Mouse (Mus musculus): ENCODE measurements around the gene Ccdc180. TPM values are rescaled to one million over a fixed set of nuclear protein-coding genes. Genes with fewer than 3 reads are reported as not detected.

The Ccdc180 gene
- total RNA-seq, 2 experiments from 2014 or later, result 0.09 TPM; not detected in 1

DNA sequence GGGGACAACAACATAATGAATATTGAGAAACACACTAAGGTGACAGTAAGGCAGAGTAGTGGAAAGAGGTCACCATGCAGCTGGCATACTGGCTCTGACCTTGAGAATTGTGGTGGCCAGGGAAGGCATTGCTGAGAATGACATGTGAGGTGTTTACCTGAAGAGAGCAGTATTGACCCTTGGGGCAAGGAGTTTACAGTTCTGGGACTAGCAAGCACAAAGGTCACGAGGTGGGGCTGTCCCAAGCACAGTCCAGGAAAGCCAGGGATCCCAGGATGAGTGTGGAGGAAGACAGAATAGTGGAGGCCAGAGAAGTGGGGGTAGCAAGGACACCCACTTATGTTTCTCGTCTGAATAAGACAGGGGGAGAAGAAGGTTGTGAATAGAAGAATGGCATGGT lies 89.8 kb downstream of the Ccdc180 start:
- no peak for DNase-seq (ENCODE audit: extremely low spot score in 1 of 2, low spot score in 2 of 2)
- no peak for TF ChIP-seq CTCF (IDR thresholded peaks at IDR 0.05)
- no peak overlapping the region for H3K4me3 ChIP-seq
- H3K27ac ChIP-seq, result no peak overlapping the region
- intact Hi-C loops (cut with DNase I), result no loop called here

DNA sequence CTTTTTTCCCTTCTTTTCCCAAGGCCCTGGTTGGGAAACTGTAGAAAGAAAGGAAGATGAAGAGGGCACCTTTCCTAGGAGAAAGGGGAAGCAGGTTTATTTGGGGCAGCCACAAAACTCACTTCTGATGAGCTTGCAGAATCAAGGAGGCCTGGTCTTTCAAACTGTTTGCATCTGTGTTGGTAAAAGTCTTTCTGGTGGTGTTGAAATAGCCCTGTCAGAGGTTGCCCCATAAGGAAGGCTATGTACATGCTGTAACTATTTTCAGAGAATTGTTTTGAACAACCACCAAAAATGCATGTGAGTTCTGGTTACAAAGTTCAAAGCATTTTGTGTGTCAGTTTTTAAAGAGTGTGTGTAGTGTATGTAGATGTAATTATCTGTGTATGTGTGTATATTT lies 91.0 kb downstream of the Ccdc180 start:
- Histone ChIP-seq H3K4me3 (no peak overlapping the region), H3K27ac (no peak overlapping the region)
- intact Hi-C loops (cut with DNase I), result no loop called here
- DNase-seq (ENCODE audit: extremely low spot score in 1 of 2, low spot score in 2 of 2), result no peak
- no peak for TF ChIP-seq CTCF (IDR thresholded peaks at IDR 0.05)

DNA sequence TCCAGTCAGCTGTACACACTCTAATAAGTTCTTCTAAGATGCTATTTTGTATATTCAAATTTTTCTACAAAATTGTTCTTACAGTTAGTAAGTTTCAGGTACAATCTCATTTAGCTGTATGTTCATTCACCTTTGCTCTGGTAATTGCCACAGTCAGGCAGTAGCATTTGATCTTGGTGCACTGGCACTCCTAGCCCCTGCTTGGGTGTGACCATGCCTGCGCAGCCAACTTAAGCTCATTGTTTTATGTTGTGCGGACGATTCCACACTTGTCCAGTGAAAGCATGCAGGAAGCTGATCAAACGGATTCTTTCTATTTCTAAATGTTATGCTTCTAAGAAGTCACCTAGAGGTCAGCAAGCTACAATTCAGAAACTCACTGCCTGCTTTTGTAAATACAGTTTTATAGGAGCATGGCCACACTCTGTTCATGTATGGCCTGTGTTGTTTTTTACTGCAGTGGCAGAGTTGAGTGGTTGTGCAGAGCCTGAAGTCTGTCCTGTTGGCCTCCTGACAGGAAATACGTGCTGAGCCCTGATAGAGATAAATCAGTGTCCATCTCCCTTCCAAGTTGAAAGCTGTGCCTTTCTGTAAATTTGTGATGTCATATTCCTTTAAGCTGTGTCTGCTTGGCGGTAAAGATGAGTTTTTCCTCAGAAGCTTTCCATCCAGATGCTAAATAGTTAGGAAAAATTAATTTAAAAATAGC lies 100.5 kb downstream of the Ccdc180 start:
- Histone ChIP-seq H3K27ac (no peak overlapping the region), H3K4me3 (no peak overlapping the region)
- no peak for DNase-seq (ENCODE audit: extremely low spot score in 1 of 2, low spot score in 2 of 2)
- no peak for TF ChIP-seq CTCF (IDR thresholded peaks at IDR 0.05)
- intact Hi-C loops (cut with DNase I), result no loop called here

DNA sequence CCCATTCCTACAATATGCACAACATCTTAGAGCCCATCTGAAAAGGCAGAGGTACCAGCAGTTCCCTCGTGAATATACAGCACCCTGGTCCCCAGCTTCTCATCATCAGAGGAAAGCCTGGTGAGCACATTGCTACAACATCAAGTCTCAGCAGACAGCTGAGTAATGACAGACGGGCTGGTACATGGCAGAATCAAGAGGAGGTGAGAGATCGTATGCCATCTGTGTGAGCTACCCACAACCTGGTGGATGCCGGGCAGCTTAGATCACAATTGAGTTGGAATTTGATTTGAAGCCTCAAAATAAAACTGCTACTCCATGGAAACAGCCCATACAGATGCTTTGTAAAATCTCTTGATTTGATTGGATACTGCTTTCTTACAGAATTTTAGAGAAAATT lies 108.4 kb downstream of the Ccdc180 start:
- no peak for DNase-seq (ENCODE audit: extremely low spot score in 1 of 2, low spot score in 2 of 2)
- H3K4me3 ChIP-seq, result no peak overlapping the region
- intact Hi-C loops (cut with DNase I), result no loop called here
- H3K27ac ChIP-seq, result no peak overlapping the region
- TF ChIP-seq CTCF (IDR thresholded peaks at IDR 0.05), result no peak

Other genes starting within 250 kb of the Ccdc180 start
- gene Aldh1b1, start 91.3 kb upstream of the Ccdc180 start, total RNA-seq (2021), result 1 to 10 TPM; 4.9 to 5.2 TPM
- under 1 TPM; 0.18 to 0.89 TPM for gene Igfbpl1, start 63.4 kb upstream of the Ccdc180 start, total RNA-seq (2021)
- not detected for gene Stra6l, start 41.6 kb upstream of the Ccdc180 start, total RNA-seq (2021)
- gene Tdrd7, start 75.0 kb downstream of the Ccdc180 start, total RNA-seq (2021), result 10 to 100 TPM; 26.5 to 31.5 TPM
- 10 to 100 TPM; 45.5 to 49.1 TPM for gene Tmod1, start 148.6 kb downstream of the Ccdc180 start, total RNA-seq (2021)
- gene Ncbp1, start 248.3 kb downstream of the Ccdc180 start, total RNA-seq (2021), result 10 to 100 TPM; 47.4 to 49.5 TPM
- 10 to 100 TPM; 17.8 to 18.6 TPM for gene Tstd2, start 248.4 kb downstream of the Ccdc180 start, total RNA-seq (2021)

All from left cerebral cortex, adult 2 months (tissue).